Mouse (Mus musculus): ENCODE data around the gene Cct5. TPM values are rescaled to one million over a fixed set of nuclear protein-coding genes. Genes with fewer than 3 reads are reported as not detected.

The Cct5 gene
- polyA plus RNA-seq (2012; ENCODE audit: insufficient read depth, insufficient read length, low replicate concordance, missing spikeins), result 293 TPM in 1 of 2 replicates, not detected in the other

- TF ChIP-seq CTCF (IDR thresholded peaks at IDR 0.05; ENCODE audit: insufficient read depth, low read depth, low read length), result no peak
- TF ChIP-seq POLR2A (IDR thresholded peaks at IDR 0.05; ENCODE audit: insufficient read depth, low read depth, low read length), result peak; percentile 79
- H3K27ac ChIP-seq (ENCODE audit: insufficient read depth, low read depth, low read length), result peak within 1 kb of the TSS; percentile 90
- peaks cover 11% of the 10 kb centered on the region for H3K4me1 ChIP-seq (ENCODE audit: control insufficient read depth, insufficient read depth, low read length)
- H3K4me3 ChIP-seq (ENCODE audit: insufficient read depth, low read depth, low read length), result peak within 1 kb of the TSS; percentile 97
- under 1% methylated on average over 63 of the region's 63 CpGs for WGBS
Observed at GRCm38 (mm10) chr15:31601646-31602374, at the start of gene Cct5, which contains the start of gene Fam173b. Cct5 (minus strand) TSS chr15:31601804. Fam173b (plus strand) TSS chr15:31601852.

- H3K4me3 ChIP-seq (ENCODE audit: insufficient read depth, low read depth, low read length), result no peak overlapping the region
- TF ChIP-seq CTCF (IDR thresholded peaks at IDR 0.05; ENCODE audit: insufficient read depth, low read depth, low read length), result no peak
- no peak for TF ChIP-seq POLR2A (IDR thresholded peaks at IDR 0.05; ENCODE audit: insufficient read depth, low read depth, low read length)
- no peaks in the 10 kb centered on the region for H3K4me1 ChIP-seq (ENCODE audit: control insufficient read depth, insufficient read depth, low read length)
- 97% methylated on average over 7 of the region's 7 CpGs for WGBS
- H3K27ac ChIP-seq (ENCODE audit: insufficient read depth, low read depth, low read length), result no peak overlapping the region
Observed at GRCm38 (mm10) chr15:31650821-31651220, 49.2 kb upstream of the Cct5 start.

- no peak overlapping the region for H3K4me3 ChIP-seq (ENCODE audit: insufficient read depth, low read depth, low read length)
- H3K27ac ChIP-seq (ENCODE audit: insufficient read depth, low read depth, low read length), result no peak overlapping the region
- no peaks in the 10 kb centered on the region for H3K4me1 ChIP-seq (ENCODE audit: control insufficient read depth, insufficient read depth, low read length)
- TF ChIP-seq CTCF (IDR thresholded peaks at IDR 0.05; ENCODE audit: insufficient read depth, low read depth, low read length) (no peak), POLR2A (IDR thresholded peaks at IDR 0.05; ENCODE audit: insufficient read depth, low read depth, low read length) (no peak)
- WGBS, result 97% methylated on average over 12 of the region's 12 CpGs
Observed at GRCm38 (mm10) chr15:31649691-31650090, 48.1 kb upstream of the Cct5 start.

GRCm38 (mm10) chr15:31647851-31648569, 46.4 kb upstream of the Cct5 start:
- WGBS, result 85% methylated on average over 8 of the region's 8 CpGs

GRCm38 (mm10) chr15:31647225-31647624, 45.6 kb upstream of the Cct5 start:
- TF ChIP-seq CTCF (IDR thresholded peaks at IDR 0.05; ENCODE audit: insufficient read depth, low read depth, low read length), result no peak
- TF ChIP-seq POLR2A (IDR thresholded peaks at IDR 0.05; ENCODE audit: insufficient read depth, low read depth, low read length), result no peak
- no peak overlapping the region for H3K27ac ChIP-seq (ENCODE audit: insufficient read depth, low read depth, low read length)
- H3K4me3 ChIP-seq (ENCODE audit: insufficient read depth, low read depth, low read length), result no peak overlapping the region
- 52% methylated on average over 6 of the region's 6 CpGs for WGBS
- H3K4me1 ChIP-seq (ENCODE audit: control insufficient read depth, insufficient read depth, low read length), result no peaks in the 10 kb centered on the region

More at GRCm38 (mm10) chr15:31647851-31648569, 46.4 kb upstream of the Cct5 start:
- no peaks in the 10 kb centered on the region for H3K4me1 ChIP-seq (ENCODE audit: control insufficient read depth, insufficient read depth, low read length)
- no peak overlapping the region for H3K27ac ChIP-seq (ENCODE audit: insufficient read depth, low read depth, low read length)
- H3K4me3 ChIP-seq (ENCODE audit: insufficient read depth, low read depth, low read length), result no peak overlapping the region
- TF ChIP-seq POLR2A (IDR thresholded peaks at IDR 0.05; ENCODE audit: insufficient read depth, low read depth, low read length) (no peak), CTCF (IDR thresholded peaks at IDR 0.05; ENCODE audit: insufficient read depth, low read depth, low read length) (no peak)

- no peaks in the 10 kb centered on the region for H3K4me1 ChIP-seq (ENCODE audit: control insufficient read depth, insufficient read depth, low read length)
- TF ChIP-seq POLR2A (IDR thresholded peaks at IDR 0.05; ENCODE audit: insufficient read depth, low read depth, low read length) (no peak), CTCF (IDR thresholded peaks at IDR 0.05; ENCODE audit: insufficient read depth, low read depth, low read length) (no peak)
- WGBS, result 68% methylated on average over 9 of the region's 9 CpGs
- no peak overlapping the region for H3K27ac ChIP-seq (ENCODE audit: insufficient read depth, low read depth, low read length)
- H3K4me3 ChIP-seq (ENCODE audit: insufficient read depth, low read depth, low read length), result no peak overlapping the region
Observed at GRCm38 (mm10) chr15:31636091-31636595, 34.5 kb upstream of the Cct5 start.

GRCm38 (mm10) chr15:31634582-31634981, 33.0 kb upstream of the Cct5 start:
- WGBS, result 63% methylated on average over 6 of the region's 6 CpGs
- TF ChIP-seq POLR2A (IDR thresholded peaks at IDR 0.05; ENCODE audit: insufficient read depth, low read depth, low read length) (no peak), CTCF (IDR thresholded peaks at IDR 0.05; ENCODE audit: insufficient read depth, low read depth, low read length) (no peak)
- no peak overlapping the region for H3K4me3 ChIP-seq (ENCODE audit: insufficient read depth, low read depth, low read length)
- H3K27ac ChIP-seq (ENCODE audit: insufficient read depth, low read depth, low read length), result no peak overlapping the region
- H3K4me1 ChIP-seq (ENCODE audit: control insufficient read depth, insufficient read depth, low read length), result no peaks in the 10 kb centered on the region

- TF ChIP-seq POLR2A (IDR thresholded peaks at IDR 0.05; ENCODE audit: insufficient read depth, low read depth, low read length) (no peak), CTCF (IDR thresholded peaks at IDR 0.05; ENCODE audit: insufficient read depth, low read depth, low read length) (no peak)
- Histone ChIP-seq H3K4me3 (ENCODE audit: insufficient read depth, low read depth, low read length) (no peak overlapping the region), H3K27ac (ENCODE audit: insufficient read depth, low read depth, low read length) (no peak overlapping the region), H3K4me1 (ENCODE audit: control insufficient read depth, insufficient read depth, low read length) (no peaks in the 10 kb centered on the region)
- 85% methylated on average over 4 of the region's 4 CpGs for WGBS
Observed at GRCm38 (mm10) chr15:31632478-31632877, 30.9 kb upstream of the Cct5 start.

GRCm38 (mm10) chr15:31631396-31631858, 29.8 kb upstream of the Cct5 start:
- no peaks in the 10 kb centered on the region for H3K4me1 ChIP-seq (ENCODE audit: control insufficient read depth, insufficient read depth, low read length)
- 95% methylated on average over 12 of the region's 12 CpGs for WGBS
- H3K4me3 ChIP-seq (ENCODE audit: insufficient read depth, low read depth, low read length), result no peak overlapping the region
- no peak overlapping the region for H3K27ac ChIP-seq (ENCODE audit: insufficient read depth, low read depth, low read length)
- TF ChIP-seq POLR2A (IDR thresholded peaks at IDR 0.05; ENCODE audit: insufficient read depth, low read depth, low read length), result no peak
- no peak for TF ChIP-seq CTCF (IDR thresholded peaks at IDR 0.05; ENCODE audit: insufficient read depth, low read depth, low read length)

Measured in olfactory bulb, adult 2 months (tissue).